Mouse (Mus musculus) retina, postnatal 1 day (tissue): ENCODE measurements around the gene Kctd6.

ENCODE experiments used
- DNase-seq: peaks from one replicate; pipeline ENCODE4 v3.0.0-alpha.2; 2012

Gene Kctd6

GRCm38 (mm10) chr14:8214299-8215207, 613 bp downstream of the Kctd6 start:
- DNase-seq: no peak

DNA sequence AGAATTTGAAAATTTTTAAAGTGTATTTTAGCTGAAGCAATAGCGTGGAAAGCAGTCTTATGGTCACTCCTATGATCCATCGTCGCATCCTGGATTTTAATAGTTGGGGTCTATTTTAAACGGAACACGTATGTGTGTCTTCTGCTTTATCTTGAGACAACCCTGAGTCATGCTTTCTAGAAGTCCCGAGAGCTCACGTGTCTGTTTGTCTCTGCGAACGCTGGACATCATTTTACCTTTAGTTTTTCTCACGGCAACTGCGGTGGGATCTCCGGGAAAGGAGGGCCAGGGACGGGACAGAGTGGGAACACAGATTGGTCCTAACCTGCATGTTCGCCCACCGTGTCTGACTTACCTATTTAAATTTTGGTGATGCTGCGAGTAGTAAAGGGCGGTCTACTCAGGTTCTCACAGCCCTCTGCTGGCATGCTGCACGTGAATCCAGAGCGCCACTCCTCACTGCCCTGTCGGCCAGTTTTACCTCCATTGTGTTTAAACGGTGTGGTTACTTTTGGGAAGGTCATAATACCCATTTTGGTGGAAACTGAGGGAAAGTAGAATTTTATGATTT, 1.4 kb downstream of the Kctd6 start:
- DNase-seq: no peak

DNA sequence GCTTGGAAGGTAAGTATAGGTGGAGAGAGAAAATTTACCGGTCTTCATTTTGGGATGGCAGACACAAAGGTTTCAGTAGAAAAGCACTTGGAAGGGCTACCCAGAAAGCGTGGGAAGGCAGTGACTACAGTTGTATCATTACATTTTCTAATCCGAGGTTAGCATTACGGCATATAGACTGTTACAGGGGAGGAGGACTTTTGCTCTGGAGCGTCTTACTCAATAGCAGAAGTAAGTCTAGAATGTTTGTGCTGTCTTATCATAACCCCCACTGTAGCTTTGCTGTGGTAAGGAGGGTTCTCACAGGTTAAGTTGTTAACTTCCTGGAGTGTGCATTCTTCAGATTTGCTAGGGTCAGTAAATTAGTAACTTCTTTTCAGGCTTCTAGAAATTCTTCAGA, 2.2 kb downstream of the Kctd6 start:
- no peak for DNase-seq

DNA sequence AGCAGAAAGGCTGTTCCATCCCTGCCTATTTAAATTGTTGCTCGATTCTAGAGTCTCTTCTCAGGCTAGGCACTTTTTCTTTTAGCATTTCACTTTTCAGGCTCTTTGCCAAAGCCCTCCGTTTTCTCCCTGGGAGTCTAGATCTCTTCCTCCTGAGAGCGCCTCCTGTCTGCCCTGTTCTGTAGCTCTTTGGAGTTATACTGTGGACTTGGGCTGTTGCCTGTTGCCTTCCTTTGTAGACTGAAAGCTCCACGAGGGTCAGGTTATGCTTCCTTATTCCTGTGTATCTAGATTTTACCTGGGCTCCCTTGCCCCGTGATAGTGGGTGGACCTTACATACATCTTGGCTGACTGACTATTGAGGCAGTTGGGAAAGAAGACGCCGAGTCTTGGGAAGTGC, 4.3 kb downstream of the Kctd6 start:
- DNase-seq: no peak

GRCm38 (mm10) chr14:8218730-8219380, 4.9 kb downstream of the Kctd6 start:
- DNase-seq: peak; percentile 81

- DNase-seq: no peak
These were observed 5.9 kb downstream of the Kctd6 start for GRCm38 (mm10) chr14:8219876-8220275.

DNA sequence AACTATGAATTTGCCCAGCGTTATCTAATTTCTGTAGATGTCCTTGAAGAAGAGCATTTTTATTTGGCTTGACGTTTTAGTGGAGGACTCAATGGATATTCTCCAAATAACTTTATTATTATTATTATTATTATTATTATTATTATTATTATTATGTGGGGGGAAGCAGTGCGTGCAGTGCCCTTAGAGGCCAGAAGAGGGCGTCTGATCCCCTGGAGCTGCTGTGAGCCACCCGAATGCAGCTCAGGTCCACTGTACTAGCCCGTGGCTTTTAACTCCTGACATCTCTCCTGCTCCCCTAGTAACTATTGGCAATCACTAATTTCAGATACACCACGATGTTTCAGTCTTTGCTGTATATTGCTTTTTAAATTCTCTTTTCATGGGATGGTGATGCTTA, 6.4 kb downstream of the Kctd6 start:
- no peak for DNase-seq

GRCm38 (mm10) chr14:8220912-8221311, 7.0 kb downstream of the Kctd6 start:
- DNase-seq: no peak

GRCm38 (mm10) chr14:8222561-8222960, 8.6 kb downstream of the Kctd6 start:
- DNase-seq: no peak

DNA sequence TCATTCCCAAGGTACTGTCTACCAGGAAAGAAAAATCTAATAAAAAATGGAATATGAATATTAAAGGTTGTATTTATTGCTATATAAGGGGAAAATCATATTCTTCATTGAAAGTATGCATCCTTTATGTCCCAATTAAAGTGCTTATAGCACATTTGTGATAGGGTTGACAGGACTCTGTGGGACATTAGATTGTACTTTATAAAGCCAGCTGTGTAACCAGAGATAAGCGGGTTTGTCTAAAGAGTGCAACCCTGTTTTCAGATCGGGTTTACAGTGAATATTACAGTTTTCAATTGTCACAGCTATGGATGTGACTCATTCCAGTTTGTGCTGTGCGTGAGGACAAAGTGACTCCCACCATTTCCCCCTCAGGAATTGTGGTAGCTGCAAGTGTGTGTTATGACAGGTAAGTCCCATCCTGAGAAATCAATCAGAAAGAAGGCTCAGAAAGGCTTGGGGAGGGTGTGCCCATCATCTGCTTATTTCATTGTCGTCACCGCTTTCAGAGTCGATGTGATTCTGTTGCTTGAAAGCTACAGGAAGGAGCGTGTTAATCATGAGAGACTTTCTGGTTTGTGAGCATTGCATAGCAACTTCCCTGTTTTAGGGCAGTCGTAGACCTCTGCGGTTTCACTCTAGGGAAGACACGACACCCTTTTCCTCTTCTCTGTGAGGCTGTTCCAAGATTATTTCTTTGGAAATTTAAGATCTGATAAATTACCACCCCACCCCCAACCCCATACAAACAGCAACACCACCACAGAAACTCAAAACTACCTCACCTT, 9.8 kb downstream of the Kctd6 start:
- DNase-seq: no peak

DNA sequence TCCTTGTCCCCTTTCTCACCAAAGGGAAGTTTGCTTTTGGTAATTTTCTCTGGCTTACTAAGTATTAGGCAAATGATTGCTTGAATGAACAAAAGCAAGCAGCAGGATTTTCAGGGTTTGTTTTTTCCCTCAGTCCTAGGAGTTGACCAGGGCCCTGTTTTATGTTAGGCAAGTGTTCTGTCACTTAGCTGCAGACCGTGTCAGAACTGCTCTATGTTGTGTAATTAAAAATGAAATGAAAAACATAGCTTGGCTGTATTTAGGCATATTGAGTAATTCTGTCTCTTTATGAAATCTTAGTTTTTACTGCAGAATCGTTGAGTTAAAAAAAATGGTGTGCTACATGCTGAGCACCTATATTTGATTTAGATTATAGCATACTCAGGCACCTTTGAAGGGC, 10.9 kb downstream of the Kctd6 start:
- DNase-seq: no peak

- no peak for DNase-seq
These were observed 15.6 kb downstream of the Kctd6 start for GRCm38 (mm10) chr14:8229367-8230019.

GRCm38 (mm10) chr14:8232155-8232910, 18.4 kb downstream of the Kctd6 start:
- DNase-seq: no peak

DNA sequence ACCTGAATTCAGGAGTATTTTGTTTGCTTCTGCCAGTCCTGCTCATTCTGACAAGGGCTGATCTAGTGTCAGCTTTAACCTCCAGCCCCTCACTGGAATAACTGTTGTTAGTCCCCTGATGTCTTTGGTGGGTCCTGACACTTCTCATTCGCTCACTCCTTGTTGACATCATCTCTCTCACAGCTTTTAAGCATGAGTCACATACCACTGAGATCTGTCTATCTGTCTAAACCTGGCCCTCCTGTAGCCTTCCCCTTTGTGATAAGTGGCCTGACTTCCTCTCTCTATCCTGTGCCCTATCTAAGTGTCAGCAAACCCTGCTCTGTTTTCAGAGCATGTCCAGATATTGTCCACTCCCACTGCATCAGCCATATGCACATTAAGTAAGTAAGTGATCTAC, 19.3 kb downstream of the Kctd6 start:
- DNase-seq: no peak

DNA sequence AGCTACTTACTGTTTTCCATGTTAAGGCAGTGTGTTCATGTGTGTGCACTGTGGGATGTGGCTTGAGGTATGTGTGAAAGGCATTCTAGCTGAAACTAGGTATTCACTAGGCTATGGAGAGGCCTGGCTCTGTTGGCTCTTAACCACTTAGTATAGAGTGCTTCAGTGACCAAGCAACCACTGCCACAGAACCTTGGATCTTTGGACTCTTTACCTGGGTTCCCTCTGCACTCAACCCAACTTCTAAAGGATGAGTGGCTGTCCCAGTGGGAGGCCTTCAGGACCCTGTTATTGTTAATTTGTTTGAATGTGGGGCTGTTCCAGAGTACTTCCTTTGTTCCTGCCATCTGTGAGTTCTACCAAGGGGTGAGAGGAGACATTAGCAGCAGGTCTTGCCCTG, 27.9 kb downstream of the Kctd6 start:
- no peak for DNase-seq

DNA sequence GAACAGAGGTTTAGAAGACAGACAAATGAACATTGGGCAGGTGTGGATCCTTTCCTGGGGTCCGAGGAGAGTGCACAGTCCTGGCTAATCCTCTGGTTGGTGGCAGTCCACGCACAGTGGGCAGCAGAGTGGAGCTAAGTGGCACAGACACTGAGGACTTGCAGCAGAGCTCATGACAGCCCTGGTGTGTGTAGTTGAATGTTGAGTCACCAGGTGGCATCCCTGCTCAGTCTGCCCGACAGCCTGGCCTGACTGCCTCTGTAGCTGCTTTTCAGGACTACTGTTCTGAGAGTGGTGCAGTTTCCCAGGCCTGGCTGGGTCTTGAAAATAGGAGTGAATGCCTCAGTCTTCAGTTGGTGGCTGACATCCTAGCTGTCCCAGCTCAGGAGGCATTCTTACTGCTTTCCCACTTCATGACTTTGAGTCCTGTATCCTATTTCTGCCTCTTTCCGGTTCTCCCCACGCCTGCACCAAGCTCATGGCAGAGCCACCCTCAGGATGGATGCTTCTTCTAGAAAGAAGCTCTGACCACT, 28.5 kb downstream of the Kctd6 start:
- DNase-seq: peak; percentile 65

- peak; percentile 78 for DNase-seq
These were observed 29.4 kb downstream of the Kctd6 start for GRCm38 (mm10) chr14:8243136-8243888.

GRCm38 (mm10) chr14:8244211-8244611, 30.3 kb downstream of the Kctd6 start:
- DNase-seq: no peak

DNA sequence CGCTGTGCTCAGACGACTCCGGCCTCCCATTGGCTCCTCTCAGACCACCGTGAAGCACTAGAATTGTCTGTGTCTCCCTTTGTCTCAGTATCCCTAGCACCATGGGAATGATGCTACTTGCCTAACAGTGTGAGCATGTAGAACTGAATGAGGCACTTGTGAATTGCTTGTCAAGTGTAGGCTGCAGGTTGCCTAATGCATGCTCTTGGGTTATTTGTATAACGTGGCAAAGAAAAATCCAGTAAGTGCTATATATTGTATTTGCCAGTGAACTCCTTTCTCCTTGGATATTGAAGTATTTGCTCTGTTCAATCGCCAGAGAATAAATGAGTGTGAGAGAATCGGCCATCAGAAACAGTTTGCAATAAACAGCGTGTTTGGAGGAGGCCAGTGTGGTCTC, 32.9 kb downstream of the Kctd6 start:
- DNase-seq: no peak

- DNase-seq: no peak
These were observed 35.3 kb downstream of the Kctd6 start for GRCm38 (mm10) chr14:8249206-8249605.
